Mouse (Mus musculus) thymus, postnatal 4 days (tissue): ENCODE results near the gene Nab2.
"Not testable (repeated sequence)": the region's sequence is repeated elsewhere in the genome, so short reads cannot be mapped to it uniquely, and the experiment has no call there.

Experiments
- DNase-seq: peaks from one replicate; pipeline ENCODE4 v3.0.0; 2021

The Nab2 gene

GRCm38 (mm10) chr10:127671276-127671675 lies 2.9 kb upstream of the Nab2 start:
- peak; percentile 73 for DNase-seq

- DNase-seq = no peak
Observed at GRCm38 (mm10) chr10:127670185-127670584, 1.8 kb upstream of the Nab2 start.

GRCm38 (mm10) chr10:127669170-127669569 lies 802 bp upstream of the Nab2 start:
- DNase-seq = peak; percentile 49

GRCm38 (mm10) chr10:127667269-127668092 lies 887 bp downstream of the Nab2 start:
- DNase-seq = peak; percentile 69

GRCm38 (mm10) chr10:127666501-127667268 lies 1.7 kb downstream of the Nab2 start, which contains the start of gene Nemp1:
Nemp1 (plus strand) TSS chr10:127666901.
- DNase-seq = peak; percentile 78

- DNase-seq = peak; percentile 46
Observed at GRCm38 (mm10) chr10:127665366-127666181, 2.8 kb downstream of the Nab2 start.

- no peak for DNase-seq
Observed at GRCm38 (mm10) chr10:127664891-127665290, 3.5 kb downstream of the Nab2 start.

- no peak for DNase-seq
Observed at GRCm38 (mm10) chr10:127664166-127664565, 4.2 kb downstream of the Nab2 start.

GRCm38 (mm10) chr10:127663590-127663989 lies 4.8 kb downstream of the Nab2 start:
- DNase-seq = no peak

GRCm38 (mm10) chr10:127662666-127663253 lies 5.6 kb downstream of the Nab2 start:
- peak; percentile 77 for DNase-seq

- DNase-seq = peak; percentile 77
Observed at GRCm38 (mm10) chr10:127661915-127662663, 6.3 kb downstream of the Nab2 start.

- DNase-seq = peak; percentile 33
Observed at GRCm38 (mm10) chr10:127661291-127661914, 7.0 kb downstream of the Nab2 start.

- no peak for DNase-seq
Observed at GRCm38 (mm10) chr10:127659551-127659950, 8.8 kb downstream of the Nab2 start.

GRCm38 (mm10) chr10:127658076-127658475 lies 10.3 kb downstream of the Nab2 start:
- no peak for DNase-seq

GRCm38 (mm10) chr10:127657617-127658016 lies 10.8 kb downstream of the Nab2 start:
- not testable (repeated sequence) for DNase-seq

GRCm38 (mm10) chr10:127654970-127655579 lies 13.3 kb downstream of the Nab2 start:
- no peak for DNase-seq

- DNase-seq = no peak
Observed at GRCm38 (mm10) chr10:127652906-127653638, 15.3 kb downstream of the Nab2 start.

- no peak for DNase-seq
Observed at GRCm38 (mm10) chr10:127645791-127646190, 22.6 kb downstream of the Nab2 start.

GRCm38 (mm10) chr10:127643553-127644238 lies 24.7 kb downstream of the Nab2 start:
- peak; percentile 87 for DNase-seq
